Mouse (Mus musculus) C2C12 (cell line): ENCODE data around the gene Spindoc. TPM values are rescaled to one million over a fixed set of nuclear protein-coding genes. Genes with fewer than 3 reads are reported as not detected.
"Not testable (repeated sequence)": the region's sequence is repeated elsewhere in the genome, so short reads cannot be mapped to it uniquely, and the experiment has no call there.

Source experiments
- H3K27me3 ChIP-seq: one replicate; pipeline ENCODE4 v1.6.1; 2011; ENCODE audit not compliant: control insufficient read depth, insufficient read depth, insufficient read length
- H3K36me3 ChIP-seq: one replicate; pipeline ENCODE4 v1.6.1; 2011; ENCODE audit not compliant: control insufficient read depth, insufficient read depth
- H3K4me3 ChIP-seq: one replicate; pipeline ENCODE4 v1.5.1; 2011; ENCODE audit warnings: mild to moderate bottlenecking, control low read depth; ENCODE audit not compliant: poor library complexity, insufficient read depth, severe bottlenecking
- H3K79me2 ChIP-seq: one replicate; pipeline ENCODE4 v1.6.1; 2011; ENCODE audit not compliant: control insufficient read depth, insufficient read depth
- H3K79me3 ChIP-seq: one replicate; pipeline ENCODE4 v1.6.1; 2011; ENCODE audit warnings: low read depth, control low read depth
- H3ac ChIP-seq: one replicate; pipeline ENCODE3; 2011; ENCODE audit warnings: low read depth; ENCODE audit not compliant: control insufficient read depth, insufficient read length
- CEBPB ChIP-seq: IDR thresholded peaks from one replicate; pipeline ENCODE4 v1.6.1; 2011; ENCODE audit warnings: low read depth, mild to moderate bottlenecking, control low read depth, moderate library complexity
- CTCF ChIP-seq: IDR thresholded peaks from one replicate; pipeline ENCODE4 v1.5.1; 2011; ENCODE audit not compliant: control insufficient read depth, insufficient read depth, insufficient read length
- FOSL1 ChIP-seq: IDR thresholded peaks from one replicate; pipeline ENCODE4 v1.8.0; 2011; ENCODE audit warnings: mild to moderate bottlenecking, low read length; ENCODE audit not compliant: poor library complexity, insufficient read depth, severe bottlenecking
- MAX ChIP-seq: IDR thresholded peaks from one replicate; pipeline ENCODE4 v1.6.1; 2011; ENCODE audit warnings: mild to moderate bottlenecking, control low read depth
- MYOD1 ChIP-seq: IDR thresholded peaks from one replicate; pipeline ENCODE4 v1.6.1; 2011; ENCODE audit warnings: low read depth; ENCODE audit not compliant: control insufficient read depth, insufficient read length
- MYOG ChIP-seq: IDR thresholded peaks from one replicate; pipeline ENCODE4 v1.6.1; 2011; ENCODE audit not compliant: control insufficient read depth, insufficient read length; ENCODE audit errors: extremely low read depth
- USF1 ChIP-seq: IDR thresholded peaks from one replicate; pipeline ENCODE4 v1.6.1; 2011; ENCODE audit warnings: low read depth, mild to moderate bottlenecking, control low read depth, moderate library complexity
- polyA plus RNA-seq: library from polyadenylated mRNA; unstranded; fragments of >200 nt; fragmentation: generic; extraction: Trizol; gene quantifications from one replicate; pipeline ENCODE4 v1.2.1, GENCODE M21; 2012; ENCODE audit warnings: missing spikeins

The Spindoc gene
- polyA plus RNA-seq, 1 experiment: 21.6 TPM

GRCm38 (mm10) chr19:7412361-7412760, 29.6 kb upstream of the Spindoc start:
- Histone ChIP-seq H3K27me3 (no peaks in the 10 kb centered on the region), H3K79me3 (no peaks in the 10 kb centered on the region), H3K79me2 (no peaks in the 10 kb centered on the region), H3K36me3 (no peaks in the 10 kb centered on the region), H3K4me3 (no peak overlapping the region), H3ac (no peak overlapping the region)
- no peak for TF ChIP-seq USF1
- TF ChIP-seq MYOD1: no peak
- TF ChIP-seq MAX: no peak
- TF ChIP-seq CEBPB: no peak
- TF ChIP-seq FOSL1: no peak
- no peak for TF ChIP-seq MYOG
- no peak for TF ChIP-seq CTCF

- H3K27me3 ChIP-seq: peaks cover 6% of the 10 kb centered on the region
- no peaks in the 10 kb centered on the region for H3K79me2 ChIP-seq
- no peaks in the 10 kb centered on the region for H3K36me3 ChIP-seq
- no peaks in the 10 kb centered on the region for H3K79me3 ChIP-seq
- no peak overlapping the region for H3ac ChIP-seq
- no peak for TF ChIP-seq MYOD1
- TF ChIP-seq MAX: no peak
- H3K4me3 ChIP-seq: no peak overlapping the region
These were observed 21.9 kb upstream of the Spindoc start for GRCm38 (mm10) chr19:7404623-7405229.

- no peaks in the 10 kb centered on the region for H3K79me2 ChIP-seq
These were observed 17.8 kb upstream of the Spindoc start for GRCm38 (mm10) chr19:7400635-7401034.

GRCm38 (mm10) chr19:7398898-7399297, 16.1 kb upstream of the Spindoc start:
- not testable (repeated sequence) for H3K79me3 ChIP-seq, H3K36me3 ChIP-seq, H3K79me2 ChIP-seq, H3K4me3 ChIP-seq, H3ac ChIP-seq, H3K27me3 ChIP-seq

More at GRCm38 (mm10) chr19:7400635-7401034, 17.8 kb upstream of the Spindoc start:
- Histone ChIP-seq H3K27me3 (peaks cover 9% of the 10 kb centered on the region), H3ac (no peak overlapping the region), H3K4me3 (no peak overlapping the region), H3K36me3 (no peaks in the 10 kb centered on the region), H3K79me3 (no peaks in the 10 kb centered on the region)
- TF ChIP-seq FOSL1: no peak
- TF ChIP-seq MYOG: no peak
- TF ChIP-seq CTCF: no peak
- no peak for TF ChIP-seq USF1
- TF ChIP-seq MAX: no peak
- TF ChIP-seq MYOD1: no peak
- TF ChIP-seq CEBPB: no peak

DNA sequence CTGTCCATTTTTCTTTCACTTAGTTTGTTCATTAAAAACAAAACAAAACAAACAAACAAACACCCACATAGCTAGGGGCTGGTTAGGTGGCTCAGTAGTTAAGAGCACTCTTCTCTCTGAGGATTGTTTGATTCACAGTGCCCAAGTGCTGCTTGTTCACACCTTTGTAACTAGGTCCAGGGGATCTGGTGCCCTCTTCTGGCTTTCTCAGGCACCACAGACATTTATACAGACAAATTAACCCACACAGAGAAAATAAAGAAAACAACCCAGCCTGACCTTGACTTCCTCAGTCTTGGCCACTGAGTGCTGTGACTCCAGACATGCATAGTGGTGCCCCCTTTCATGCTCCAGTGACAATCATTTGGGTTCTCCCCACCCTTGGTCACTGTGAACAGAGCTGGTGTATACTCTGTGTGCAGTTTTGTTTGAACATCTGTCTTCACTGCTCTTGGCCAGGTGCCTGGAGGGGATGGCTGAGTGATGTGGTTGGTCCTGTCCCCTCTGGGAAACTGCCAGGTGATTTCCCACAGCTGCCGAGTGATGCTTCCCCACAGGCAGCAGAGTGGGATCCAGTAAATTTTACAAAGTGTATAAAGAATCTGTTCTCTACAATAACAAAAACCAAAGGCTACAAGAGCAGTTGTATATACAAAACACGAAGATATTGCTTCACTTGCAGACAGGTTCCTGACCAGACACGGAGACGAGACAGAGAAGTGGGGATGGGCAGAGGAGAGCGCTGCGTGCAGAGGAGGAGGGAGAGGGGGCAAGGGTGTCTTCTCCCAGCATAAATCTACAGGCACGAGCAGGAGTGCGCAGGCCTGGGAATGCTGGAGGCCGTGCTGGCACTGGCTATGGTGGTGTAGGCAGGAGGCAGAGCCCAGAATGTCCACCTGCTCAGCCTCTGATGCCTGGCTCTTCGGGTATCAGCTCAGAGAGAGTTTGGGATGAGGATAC, 14.4 kb upstream of the Spindoc start:
- H3K27me3 ChIP-seq, H3K4me3 ChIP-seq, H3ac ChIP-seq, H3K79me3 ChIP-seq, H3K79me2 ChIP-seq, H3K36me3 ChIP-seq: not testable (repeated sequence)

DNA sequence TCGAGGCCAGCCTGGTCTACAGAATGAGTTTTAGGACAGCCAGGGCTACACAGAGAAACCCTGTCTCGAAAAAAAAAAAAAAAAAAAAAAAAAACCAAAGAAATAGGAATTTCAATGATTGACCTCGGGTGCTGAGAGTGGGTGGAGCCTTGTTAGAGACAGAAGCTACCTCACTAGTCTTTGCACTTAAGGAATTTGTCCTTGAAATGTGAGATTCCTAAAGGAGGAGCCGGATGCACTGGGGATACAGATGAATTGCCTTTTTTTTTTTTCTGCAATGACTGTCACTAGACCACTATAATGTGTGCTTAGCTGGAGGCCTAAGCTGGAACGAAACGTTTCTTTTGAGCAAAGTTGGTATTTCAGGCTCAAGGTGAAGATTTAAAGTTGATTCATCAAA, 5.7 kb upstream of the Spindoc start:
- TF ChIP-seq FOSL1 (no peak), MYOD1 (no peak), MAX (no peak), USF1 (no peak), CTCF (no peak), CEBPB (no peak), MYOG (no peak)
- Histone ChIP-seq H3K4me3 (no peak overlapping the region), H3K36me3 (no peaks in the 10 kb centered on the region), H3K27me3 (no peaks in the 10 kb centered on the region), H3K79me3 (no peaks in the 10 kb centered on the region), H3ac (no peak overlapping the region), H3K79me2 (no peaks in the 10 kb centered on the region)
